Mouse (Mus musculus) heart, postnatal 0 days (tissue): ENCODE measurements at regions not wholly inside any gene's neighbourhood (a gene's known extent, or its start where the extent isn't known, plus 50 kb on each side); places are given as distances from the start of the nearest gene placed in this dataset.
A peak's percentile ranks its signal among the peaks of the same experiment; 100 is the strongest.

Experiments
- ATAC-seq: fragments of 200-750 bp; cut with Nextera tagmentation; 2 replicates; pipeline ENCODE4 v1.8.0; 2017; ENCODE audit warnings: low read depth, moderate number of reproducible peaks, moderate library complexity; ENCODE audit not compliant: insufficient read depth
- DNase-seq: peaks from one replicate; pipeline ENCODE4 v3.0.0-alpha.2; 2016; ENCODE audit warnings: low spot score
- H3K27ac ChIP-seq: fragments of 300-500 bp; sonication (generic); 2 replicates; pipeline ENCODE4 v1.5.1; 2014; ENCODE audit warnings: low read depth, mild to moderate bottlenecking
- H3K27me3 ChIP-seq: fragments of 300-500 bp; sonication (generic); 2 replicates; pipeline ENCODE4 v1.6.1; 2014; ENCODE audit warnings: low read length, mixed read lengths; ENCODE audit not compliant: control insufficient read depth, insufficient read depth
- H3K36me3 ChIP-seq: fragments of 300-500 bp; sonication (generic); replicated peaks from 2 replicates; pipeline ENCODE4 v1.6.1; 2014; ENCODE audit warnings: low read length, mixed read lengths; ENCODE audit not compliant: control insufficient read depth, insufficient read depth
- H3K4me1 ChIP-seq: fragments of 300-500 bp; sonication (generic); 2 replicates; pipeline ENCODE4 v1.6.1; 2014; ENCODE audit warnings: antibody characterized with exemption; ENCODE audit not compliant: control insufficient read depth, insufficient read depth
- H3K4me2 ChIP-seq: fragments of 300-500 bp; sonication (generic); 2 replicates; pipeline ENCODE4 v1.6.1; 2014; ENCODE audit warnings: low read depth, mild to moderate bottlenecking, low read length, moderate library complexity
- H3K4me3 ChIP-seq: fragments of 300-500 bp; sonication (generic); 2 replicates; pipeline ENCODE4 v1.5.1; 2014; ENCODE audit warnings: low read depth, low read length
- H3K9ac ChIP-seq: fragments of 300-500 bp; sonication (generic); replicated peaks from 2 replicates; pipeline ENCODE4 v1.6.1; 2014; ENCODE audit warnings: low read depth, low read length, mixed read lengths
- H3K9me3 ChIP-seq: fragments of 300-500 bp; sonication (generic); replicated peaks from 2 replicates; pipeline ENCODE4 v1.6.1; 2016; ENCODE audit warnings: low read length; ENCODE audit not compliant: control insufficient read depth
- CTCF ChIP-seq: IDR thresholded peaks from 2 replicates; pipeline ENCODE4 v1.5.1; 2016; ENCODE audit warnings: antibody characterized with exemption, control low read depth, low read depth
- EP300 ChIP-seq: IDR thresholded peaks from 2 replicates; pipeline ENCODE4 v1.6.1; 2016; ENCODE audit warnings: antibody characterized with exemption, low read depth
- WGBS: fragments of 180-500 bp; shearing (Covaris S2); extraction: QIAGEN DNeasy Blood & Tissue Kit; methylation state at CpG from one replicate; pipeline ENCODE4 v1.1.7; 2014; 5-methylcytosine and 5-hydroxymethylcytosine counted together

DNA sequence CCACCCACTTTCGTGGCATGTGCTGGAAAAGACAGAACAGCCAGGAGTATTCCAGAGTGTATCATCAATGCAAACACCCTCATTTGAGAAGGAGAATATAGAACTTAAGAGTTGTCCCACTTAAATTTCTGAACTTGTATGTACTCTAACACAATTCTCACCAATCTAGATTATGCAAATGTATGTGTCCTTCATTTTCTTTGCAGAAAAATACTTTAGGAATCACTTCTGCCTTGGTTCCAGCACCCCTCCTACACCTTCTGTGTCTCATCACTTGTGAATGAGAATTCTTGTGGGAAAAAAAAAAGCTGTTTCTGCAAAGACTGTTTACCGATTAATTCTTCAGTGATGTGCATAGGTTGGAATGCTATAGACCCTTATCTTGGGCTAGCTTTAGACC lies 240.2 kb upstream of the Slit2 start:
- Histone ChIP-seq H3K27ac (no peak overlapping the region), H3K27me3 (no peaks in the 10 kb centered on the region), H3K36me3 (no peaks in the 10 kb centered on the region), H3K9me3 (no peaks in the 10 kb centered on the region), H3K4me1 (no peaks in the 10 kb centered on the region; the same call in 1 of the 2 replicates), H3K4me2 (no peak overlapping the region), H3K4me3 (no peak overlapping the region), H3K9ac (no peak overlapping the region)
- TF ChIP-seq CTCF (no peak), EP300 (no peak)
- ATAC-seq (no peak), DNase-seq (no peak)
- WGBS, result 82% methylated on average over 2 of the region's 2 CpGs

DNA sequence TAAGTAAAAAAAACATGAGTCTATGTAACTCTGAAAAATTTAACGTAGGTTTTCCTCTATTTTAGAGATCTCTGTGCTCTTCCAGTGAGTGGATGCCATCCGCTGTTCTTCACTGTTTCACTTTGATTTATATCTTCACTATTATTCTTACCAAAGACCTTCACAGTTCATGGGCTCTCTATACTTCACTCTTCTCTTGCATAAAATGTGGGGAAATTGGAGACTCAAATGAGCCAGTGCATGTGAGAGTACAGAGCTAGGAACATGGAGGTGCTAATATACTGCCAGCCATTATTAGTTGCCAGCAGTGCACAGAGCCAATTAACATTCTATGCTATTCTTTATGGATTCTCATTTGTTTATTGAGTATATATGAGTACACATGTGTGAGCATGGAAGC lies 237.8 kb upstream of the Slit2 start:
- Histone ChIP-seq H3K4me1 (no peaks in the 10 kb centered on the region; the same call in 1 of the 2 replicates), H3K9me3 (no peaks in the 10 kb centered on the region), H3K4me2 (no peak overlapping the region), H3K4me3 (no peak overlapping the region), H3K9ac (no peak overlapping the region), H3K36me3 (no peaks in the 10 kb centered on the region), H3K27me3 (no peaks in the 10 kb centered on the region), H3K27ac (no peak overlapping the region)
- 78% methylated on average over 2 of the region's 2 CpGs for WGBS
- TF ChIP-seq EP300 (no peak), CTCF (no peak)
- DNase-seq (no peak), ATAC-seq (no peak)

DNA sequence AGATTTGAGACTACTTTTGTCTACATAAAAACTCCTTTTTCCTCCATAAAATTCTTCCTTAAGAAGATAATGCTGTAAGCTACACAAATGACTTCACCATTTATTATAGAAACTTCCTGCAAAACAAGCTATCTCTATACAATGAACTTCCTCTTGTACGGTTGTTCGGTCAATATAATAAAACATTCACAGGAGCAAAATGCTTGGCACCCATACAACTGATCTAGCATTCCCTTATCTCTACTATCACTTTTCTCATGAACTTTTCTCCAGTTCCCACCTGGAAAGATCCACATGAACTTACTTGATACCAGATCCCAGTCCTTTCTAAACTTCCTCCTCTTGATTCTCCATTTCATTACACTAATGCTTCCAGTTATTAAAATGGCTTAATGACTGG lies 231.0 kb upstream of the Slit2 start:
- H3K4me1 ChIP-seq, result no peaks in the 10 kb centered on the region
- H3K4me3 ChIP-seq, result no peak overlapping the region
- DNase-seq, result no peak
- no peaks in the 10 kb centered on the region for H3K9me3 ChIP-seq
- WGBS, result 62% methylated on average over 2 of the region's 2 CpGs
- H3K27ac ChIP-seq, result no peak overlapping the region
- H3K9ac ChIP-seq, result no peak overlapping the region
- H3K27me3 ChIP-seq, result no peaks in the 10 kb centered on the region
- TF ChIP-seq CTCF (no peak), EP300 (no peak)
- ATAC-seq, result no peak
- no peaks in the 10 kb centered on the region for H3K36me3 ChIP-seq
- no peak overlapping the region for H3K4me2 ChIP-seq

GRCm38 (mm10) chr5:47772642-47773353 lies 210.1 kb upstream of the Slit2 start:
- Histone ChIP-seq H3K36me3 (no peaks in the 10 kb centered on the region), H3K4me3 (no peak overlapping the region), H3K9ac (no peak overlapping the region), H3K4me1 (peaks cover 5% of the 10 kb centered on the region), H3K4me2 (no peak overlapping the region), H3K9me3 (no peaks in the 10 kb centered on the region), H3K27me3 (no peaks in the 10 kb centered on the region), H3K27ac (no peak overlapping the region)
- TF ChIP-seq EP300 (no peak), CTCF (no peak)
- 18% methylated on average over 8 of the region's 8 CpGs for WGBS
- ATAC-seq (peak; percentile 63), DNase-seq (no peak)

DNA sequence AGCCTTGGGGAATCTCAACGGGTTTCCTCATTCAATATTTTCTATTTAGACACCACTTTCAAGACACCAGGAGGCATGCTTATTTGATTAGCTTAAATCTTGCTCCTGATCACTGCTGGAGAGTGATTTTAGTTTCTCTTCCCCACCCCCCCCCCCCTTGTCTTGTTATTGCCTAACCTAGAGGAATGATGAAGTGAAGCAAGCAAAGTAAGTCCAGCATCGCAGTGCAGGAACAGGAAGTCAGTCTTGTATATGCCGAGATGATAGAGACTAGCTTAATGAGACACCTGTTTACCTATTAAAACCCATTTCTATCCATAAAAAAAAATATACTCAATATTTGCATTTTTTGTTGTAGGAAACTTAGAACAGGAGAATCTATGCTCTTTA lies 209.6 kb upstream of the Slit2 start:
- no peak overlapping the region for H3K4me2 ChIP-seq
- H3K36me3 ChIP-seq, result no peaks in the 10 kb centered on the region
- DNase-seq (no peak), ATAC-seq (no peak)
- no peak overlapping the region for H3K9ac ChIP-seq
- H3K4me1 ChIP-seq, result peaks cover 5% of the 10 kb centered on the region
- H3K4me3 ChIP-seq, result no peak overlapping the region
- no peaks in the 10 kb centered on the region for H3K27me3 ChIP-seq
- TF ChIP-seq CTCF, result no peak
- no peak for TF ChIP-seq EP300
- WGBS, result 56% methylated on average over 3 of the region's 3 CpGs
- no peaks in the 10 kb centered on the region for H3K9me3 ChIP-seq
- H3K27ac ChIP-seq, result no peak overlapping the region

- no peak overlapping the region for H3K4me2 ChIP-seq
- no peaks in the 10 kb centered on the region for H3K36me3 ChIP-seq
- H3K9me3 ChIP-seq, result no peaks in the 10 kb centered on the region
- no peak overlapping the region for H3K9ac ChIP-seq
- DNase-seq (no peak), ATAC-seq (no peak)
- H3K27me3 ChIP-seq, result no peaks in the 10 kb centered on the region
- WGBS, result 47% methylated on average over 2 of the region's 2 CpGs
- no peak overlapping the region for H3K27ac ChIP-seq
- no peaks in the 10 kb centered on the region for H3K4me1 ChIP-seq
- TF ChIP-seq CTCF (no peak), EP300 (no peak)
- H3K4me3 ChIP-seq, result no peak overlapping the region
Observed at GRCm38 (mm10) chr5:47780861-47781260, 202.1 kb upstream of the Slit2 start.
